Mouse (Mus musculus): ENCODE data around the gene Cd99l2. TPM values are rescaled to one million over a fixed set of nuclear protein-coding genes. Genes with fewer than 3 reads are reported as not detected.

Gene Cd99l2
- total RNA-seq, 2 experiments from 2014 or later, result 0.77 to 6.3 TPM

DNA sequence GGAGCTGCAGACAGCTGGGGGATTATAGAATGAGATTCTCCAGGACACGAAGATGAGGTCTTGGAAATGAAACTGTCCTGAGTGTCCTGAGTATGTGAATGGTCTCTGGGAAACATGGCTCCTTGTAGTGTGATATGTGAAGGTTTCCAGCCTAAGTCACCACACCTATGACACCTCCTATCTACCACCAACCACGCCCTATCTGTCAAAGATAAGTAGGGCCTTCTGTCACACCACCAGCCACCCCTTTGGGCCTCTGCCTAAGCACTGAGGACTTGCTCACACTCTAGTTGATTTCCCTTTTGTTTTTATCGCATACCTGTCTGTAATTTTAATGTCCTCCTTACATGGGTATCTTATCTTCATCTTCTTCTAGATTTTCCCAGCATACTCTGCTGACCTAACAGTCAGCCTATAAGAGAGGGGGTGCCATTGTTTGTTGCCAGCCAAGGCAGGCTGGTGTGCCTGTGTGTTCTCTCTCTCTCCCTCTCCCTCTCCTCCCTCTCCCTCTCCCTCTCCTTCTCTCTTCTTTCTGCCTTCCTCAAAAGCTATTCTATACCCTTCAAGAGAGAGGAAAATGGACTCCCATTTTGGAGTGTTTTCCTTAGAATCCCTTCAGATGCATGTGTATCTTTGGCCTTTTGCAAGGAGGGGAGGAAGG lies 18.2 kb downstream of the Cd99l2 start:
- peak; percentile 99 for ATAC-seq (replicated peaks; ENCODE audit: low FRiP score, poor library complexity, severe bottlenecking)

DNA sequence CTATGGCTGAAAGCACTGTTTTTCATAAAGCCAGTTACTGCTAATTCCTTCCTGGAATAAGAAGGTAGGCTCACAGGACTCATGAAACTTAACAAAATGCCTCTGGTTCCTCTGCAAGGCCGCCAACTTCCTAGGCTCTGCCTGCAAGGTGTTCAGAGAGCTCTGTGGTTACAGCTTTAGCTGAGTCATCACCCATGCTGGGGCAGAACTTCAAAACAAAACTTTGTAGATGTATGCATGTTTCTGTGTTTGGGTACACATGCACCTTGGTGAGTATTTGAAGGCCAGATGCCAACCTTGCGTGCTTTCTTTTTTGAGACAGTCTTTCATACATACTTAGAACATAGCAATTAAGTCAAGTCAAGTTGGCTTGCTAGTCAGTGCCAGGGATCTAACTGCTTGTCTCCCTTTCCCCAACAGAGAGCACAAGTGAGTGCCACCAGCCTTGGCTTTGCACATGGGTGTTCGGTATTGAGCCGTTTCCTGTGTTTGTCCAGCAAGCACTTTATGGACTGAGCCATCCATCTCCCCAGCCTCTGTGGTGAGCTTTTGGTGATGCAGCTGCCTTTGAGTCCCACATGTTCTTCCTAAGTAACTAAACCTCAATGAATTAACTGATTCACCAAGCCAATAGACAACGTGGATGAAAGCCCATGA lies 23.9 kb downstream of the Cd99l2 start:
- ATAC-seq (replicated peaks; ENCODE audit: low FRiP score, poor library complexity, severe bottlenecking), result peak; percentile 91

DNA sequence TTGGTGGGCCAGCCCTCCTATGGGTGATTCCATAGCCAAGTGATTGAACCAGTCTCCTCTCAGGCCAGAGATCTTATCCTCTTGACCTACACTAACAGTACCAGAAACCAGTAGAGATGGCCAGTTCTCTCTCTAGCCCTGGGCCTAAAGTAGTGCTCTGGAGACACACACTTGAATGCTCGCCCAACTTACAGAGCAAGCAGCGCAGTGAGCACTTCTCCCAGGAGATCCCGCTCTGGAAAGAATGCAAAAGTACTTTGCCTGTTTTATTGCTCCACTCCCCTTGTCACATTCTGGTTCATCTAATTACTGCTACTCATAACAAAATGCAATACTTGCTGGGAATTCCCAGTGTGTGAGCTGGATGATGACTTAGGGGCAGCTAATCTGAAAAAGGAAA lies 25.2 kb downstream of the Cd99l2 start:
- no peak for ATAC-seq (replicated peaks; ENCODE audit: low FRiP score, poor library complexity, severe bottlenecking)

DNA sequence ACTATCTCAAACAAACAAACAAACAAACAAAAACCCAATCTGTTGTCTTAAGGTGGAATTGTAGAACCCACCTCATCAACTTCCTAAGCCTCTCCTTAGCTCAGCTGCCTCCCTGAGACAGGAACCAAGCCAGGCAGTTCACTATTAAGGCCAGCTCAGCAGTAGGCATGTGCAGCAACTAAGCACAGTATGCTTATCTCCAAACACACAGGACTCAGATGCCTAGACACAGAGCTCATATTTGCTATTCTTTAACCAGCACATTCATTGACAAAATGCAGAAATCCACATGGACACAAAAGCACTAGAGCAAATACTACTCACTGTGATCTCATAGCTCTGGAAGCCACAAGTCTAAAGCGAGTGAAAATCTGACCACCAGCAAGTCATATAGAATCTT lies 27.2 kb downstream of the Cd99l2 start:
- ATAC-seq (replicated peaks; ENCODE audit: low FRiP score, poor library complexity, severe bottlenecking), result no peak

DNA sequence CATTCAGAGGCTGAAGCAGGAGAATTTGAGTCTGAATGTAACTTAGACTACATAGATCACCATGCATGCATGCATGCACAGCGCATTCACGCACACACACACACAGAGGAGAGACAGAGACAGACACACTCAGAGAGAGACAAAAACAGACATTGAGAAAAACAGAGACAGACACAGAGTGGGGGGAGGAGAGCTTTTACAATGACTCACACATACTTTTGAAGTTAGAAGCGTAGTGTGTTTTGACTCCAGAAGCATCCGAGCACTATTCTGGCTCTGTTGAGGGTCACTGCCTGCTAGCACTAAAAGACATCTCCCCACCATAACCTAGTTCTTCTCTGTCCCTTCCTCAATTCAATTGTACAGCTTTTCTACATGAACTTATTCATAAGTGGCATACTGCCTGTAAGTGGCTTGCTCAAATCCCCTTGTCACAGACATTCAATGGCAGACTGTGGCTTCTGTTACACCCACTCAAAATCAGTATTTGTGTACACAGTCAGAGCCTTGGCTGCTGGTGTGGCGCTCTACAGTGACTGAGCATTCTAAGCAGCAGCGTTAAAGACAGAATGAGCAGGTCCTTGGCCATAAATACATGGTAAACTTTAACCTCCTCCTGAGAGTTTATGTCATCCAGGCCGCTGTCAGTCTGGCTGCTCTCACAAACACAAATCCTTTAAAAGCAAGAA lies 28.4 kb downstream of the Cd99l2 start:
- ATAC-seq (replicated peaks; ENCODE audit: low FRiP score, poor library complexity, severe bottlenecking), result no peak

DNA sequence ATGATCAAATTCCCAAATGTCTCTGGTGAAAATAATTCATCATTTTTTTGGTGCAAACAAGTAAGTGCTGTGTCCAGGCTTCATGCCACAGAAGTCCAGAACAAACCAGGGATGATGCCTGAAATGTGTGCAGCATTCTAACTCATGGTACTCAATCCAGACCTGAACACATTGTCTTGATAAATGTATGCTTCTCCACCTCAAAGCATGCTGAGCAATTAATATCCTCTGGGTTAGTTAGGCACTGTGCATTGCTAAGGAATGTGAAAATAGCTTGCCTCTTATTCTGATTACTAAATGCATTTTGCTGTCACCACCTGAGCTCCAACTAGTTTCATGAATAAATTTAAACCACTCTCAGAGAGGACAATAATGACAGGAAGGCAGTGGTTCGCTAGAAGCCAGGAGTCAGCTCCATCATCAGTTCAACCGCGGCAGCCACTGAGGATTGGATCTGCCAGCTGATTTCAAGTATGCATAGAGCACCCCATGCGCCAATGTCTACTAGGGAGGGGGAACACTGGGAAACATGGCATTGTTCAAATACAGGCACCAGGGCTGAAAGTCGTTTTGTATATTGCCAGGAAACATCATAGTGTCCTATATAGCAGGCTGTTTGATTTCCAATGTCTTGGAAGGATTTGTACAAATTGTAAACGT lies 36.4 kb downstream of the Cd99l2 start:
- no peak for ATAC-seq (replicated peaks; ENCODE audit: low FRiP score, poor library complexity, severe bottlenecking)

DNA sequence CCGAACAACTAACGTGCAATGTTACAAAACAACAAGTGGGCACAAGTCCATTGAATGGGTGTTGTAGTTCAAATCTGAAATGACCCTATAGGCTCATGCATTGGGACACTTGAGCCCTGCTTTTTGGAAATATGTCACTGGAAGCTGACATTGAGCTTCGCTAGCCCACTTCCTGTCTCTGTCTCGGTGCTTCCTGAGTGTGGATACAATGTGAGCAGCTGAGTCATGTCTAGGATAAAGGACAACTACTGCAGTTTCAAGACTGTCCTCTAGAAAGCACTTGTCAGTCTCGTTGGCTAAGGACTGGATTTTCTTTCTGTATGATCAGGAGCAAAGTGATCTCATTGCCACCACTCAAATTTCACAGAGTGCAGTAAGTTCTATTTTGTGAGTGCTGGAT lies 49.7 kb downstream of the Cd99l2 start:
- no peak for ATAC-seq (replicated peaks; ENCODE audit: low FRiP score, poor library complexity, severe bottlenecking)

DNA sequence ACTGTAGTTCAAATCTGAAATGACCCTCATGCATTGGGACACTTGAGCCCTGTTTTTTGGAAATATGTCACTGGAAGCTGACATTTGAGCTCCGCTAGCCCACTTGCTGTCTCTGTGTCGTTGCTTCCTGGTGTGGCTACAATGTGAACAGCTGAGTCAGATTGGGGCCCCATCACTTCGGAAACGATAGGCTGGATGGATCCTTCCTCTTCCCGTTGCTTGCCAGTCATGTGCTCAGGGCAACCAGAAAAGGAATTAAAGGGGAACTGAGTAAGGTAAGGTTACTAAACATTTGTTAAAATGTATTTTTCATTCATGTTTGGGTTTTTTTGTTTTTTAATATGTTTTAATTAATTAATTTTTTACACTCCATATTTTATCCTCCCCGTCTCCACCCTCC lies 53.2 kb downstream of the Cd99l2 start:
- no peak for ATAC-seq (replicated peaks; ENCODE audit: low FRiP score, poor library complexity, severe bottlenecking)

DNA sequence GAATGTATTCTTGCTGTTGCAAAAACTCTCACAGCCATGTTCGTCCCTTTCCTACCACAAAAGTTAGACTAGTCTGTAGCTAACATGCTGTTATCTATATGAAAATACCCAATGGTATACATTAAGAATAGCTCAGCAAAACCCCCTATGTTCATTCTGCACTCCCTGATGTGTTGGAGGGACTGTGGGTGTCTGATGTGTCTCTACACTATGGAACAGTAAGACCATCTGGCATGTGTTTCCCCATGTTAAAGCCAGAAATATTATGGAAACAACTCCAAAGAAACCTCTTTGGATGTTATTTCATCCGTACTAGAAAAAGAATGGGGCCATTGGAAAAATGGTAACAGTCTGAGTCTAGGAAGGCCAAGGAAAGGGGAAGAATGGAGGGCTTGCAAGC lies 57.1 kb downstream of the Cd99l2 start:
- ATAC-seq (replicated peaks; ENCODE audit: low FRiP score, poor library complexity, severe bottlenecking), result no peak

DNA sequence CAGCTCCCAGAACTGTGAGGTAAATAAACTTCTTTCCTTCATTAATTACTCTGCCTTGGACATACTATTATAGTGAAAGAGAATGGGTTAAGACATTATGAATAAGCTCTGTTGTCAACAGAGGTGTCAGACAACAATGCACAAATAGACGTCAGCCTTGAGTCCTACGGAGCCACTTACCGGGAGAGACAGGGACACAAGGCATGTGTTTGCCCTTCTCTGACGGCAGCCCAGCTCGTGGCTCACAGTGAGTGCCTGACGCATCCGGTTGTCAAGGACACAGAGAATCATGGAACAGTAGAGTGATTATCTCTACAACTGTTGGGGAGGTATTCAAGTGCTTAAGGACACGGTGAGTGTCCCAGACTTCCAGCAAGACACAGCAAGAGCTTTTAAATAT lies 57.8 kb downstream of the Cd99l2 start:
- no peak for ATAC-seq (replicated peaks; ENCODE audit: low FRiP score, poor library complexity, severe bottlenecking)

DNA sequence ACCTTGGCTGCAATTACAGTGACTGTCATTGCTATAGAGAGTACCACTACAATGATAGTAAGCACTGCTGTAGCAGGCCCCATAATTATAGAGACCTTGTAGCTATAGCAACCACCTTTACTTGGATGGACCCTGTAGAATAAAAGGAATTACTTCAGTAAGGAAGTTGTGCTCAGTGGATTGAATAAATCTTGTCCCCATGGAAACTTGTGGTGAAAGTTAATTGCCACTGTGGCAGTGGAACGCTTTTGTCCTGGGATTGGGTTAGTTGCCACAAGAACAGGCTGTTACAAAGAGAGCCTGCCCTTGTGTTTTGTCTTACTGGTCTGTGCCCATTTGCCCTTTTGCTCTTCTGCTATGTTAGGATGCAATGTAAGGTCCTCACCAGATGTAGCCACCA lies 58.2 kb downstream of the Cd99l2 start:
- no peak for ATAC-seq (replicated peaks; ENCODE audit: low FRiP score, poor library complexity, severe bottlenecking)

DNA sequence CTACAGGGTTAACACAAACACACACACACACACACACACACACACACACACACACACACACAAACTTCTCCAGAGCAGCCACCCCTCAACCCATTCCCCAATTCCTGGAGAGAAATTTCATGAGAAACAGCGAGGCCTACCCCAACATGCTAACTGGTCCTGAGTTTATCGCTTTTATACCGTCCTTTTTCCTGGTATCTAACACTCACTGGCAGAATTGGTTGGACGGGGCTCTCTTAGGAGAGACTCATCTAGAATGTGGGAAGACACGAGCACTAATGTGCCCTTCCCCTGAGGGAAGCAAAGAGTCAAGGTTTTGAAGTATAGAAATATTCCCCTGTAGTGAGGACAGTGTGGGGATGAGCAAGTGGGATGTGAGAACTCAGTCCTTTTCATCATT lies 61.7 kb downstream of the Cd99l2 start:
- ATAC-seq (replicated peaks; ENCODE audit: low FRiP score, poor library complexity, severe bottlenecking), result no peak

DNA sequence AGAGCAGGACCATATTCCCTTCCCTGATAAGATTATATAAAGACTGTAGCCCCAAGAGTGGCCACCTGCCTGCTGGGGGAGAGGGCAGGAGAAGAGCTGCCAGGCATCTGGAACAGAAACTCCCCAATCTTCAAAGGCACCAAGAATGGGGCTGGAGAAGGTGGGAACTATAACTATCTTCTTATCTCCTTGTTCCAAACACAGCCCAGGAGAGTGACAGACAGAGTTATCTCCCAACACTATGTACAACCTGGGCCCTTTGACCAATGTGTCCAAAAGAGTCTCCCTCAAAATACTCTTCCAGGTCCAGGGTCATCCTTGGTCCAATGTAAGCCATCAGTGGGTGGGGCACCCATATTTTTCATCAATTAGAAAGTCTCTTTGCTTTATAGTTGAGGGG lies 65.2 kb downstream of the Cd99l2 start:
- ATAC-seq (replicated peaks; ENCODE audit: low FRiP score, poor library complexity, severe bottlenecking), result no peak

DNA sequence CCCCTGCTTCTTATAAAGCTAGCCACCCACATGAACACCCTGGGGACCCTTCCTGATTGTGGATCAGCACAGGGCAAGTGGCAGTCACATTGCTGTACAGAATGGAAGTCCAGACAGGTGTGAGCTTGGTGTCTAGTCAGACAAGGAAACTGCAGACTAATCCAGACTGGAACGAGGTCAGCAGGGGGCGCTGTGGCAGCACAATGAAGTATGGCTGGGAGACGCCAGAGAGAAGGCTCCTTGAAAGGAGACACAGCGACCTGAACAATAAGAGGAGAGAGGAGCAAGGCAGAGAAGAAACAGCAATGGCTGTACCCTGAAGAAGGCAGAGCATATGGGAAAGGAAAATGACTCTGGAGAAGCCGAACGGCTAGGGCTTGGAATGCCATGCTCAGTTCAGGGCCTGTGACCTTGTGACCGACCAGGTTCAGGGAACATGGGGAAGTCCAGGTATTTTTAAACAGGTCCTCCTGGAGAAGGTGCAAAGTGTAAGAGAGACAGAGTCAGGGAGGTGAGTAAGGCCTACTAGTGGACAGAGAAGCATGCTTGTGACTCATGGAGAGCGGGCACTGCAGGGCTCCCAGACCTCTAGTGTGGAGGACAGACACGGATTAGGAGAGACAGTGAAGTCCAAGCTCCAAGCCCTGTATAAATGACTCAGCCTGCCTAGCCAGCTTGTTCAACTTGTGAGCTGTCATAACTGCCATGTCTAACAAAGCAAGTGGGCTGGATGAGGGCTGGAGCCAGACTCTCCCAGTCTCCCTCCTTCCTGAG lies 66.7 kb downstream of the Cd99l2 start:
- peak; percentile 86 for ATAC-seq (replicated peaks; ENCODE audit: low FRiP score, poor library complexity, severe bottlenecking)

DNA sequence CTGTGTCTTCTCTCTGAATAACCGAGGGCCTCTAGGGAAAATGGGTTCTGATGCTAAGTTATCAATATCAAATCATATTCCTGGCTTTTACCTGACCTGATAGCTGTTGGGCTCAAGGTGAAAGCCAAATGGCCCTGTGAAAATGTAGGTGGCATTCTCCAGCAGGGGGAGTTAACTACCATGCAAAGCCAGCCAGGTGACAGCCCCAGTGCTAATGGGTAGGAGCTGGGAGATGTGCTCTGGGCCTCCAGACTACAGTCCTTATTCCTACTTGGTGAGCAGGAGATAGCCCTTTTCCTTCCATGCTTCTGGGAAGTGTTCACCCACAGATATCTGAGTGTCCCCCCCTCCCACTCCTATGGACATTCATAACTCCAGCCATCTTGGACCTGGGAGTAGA lies 67.8 kb downstream of the Cd99l2 start:
- ATAC-seq (replicated peaks; ENCODE audit: low FRiP score, poor library complexity, severe bottlenecking), result no peak

DNA sequence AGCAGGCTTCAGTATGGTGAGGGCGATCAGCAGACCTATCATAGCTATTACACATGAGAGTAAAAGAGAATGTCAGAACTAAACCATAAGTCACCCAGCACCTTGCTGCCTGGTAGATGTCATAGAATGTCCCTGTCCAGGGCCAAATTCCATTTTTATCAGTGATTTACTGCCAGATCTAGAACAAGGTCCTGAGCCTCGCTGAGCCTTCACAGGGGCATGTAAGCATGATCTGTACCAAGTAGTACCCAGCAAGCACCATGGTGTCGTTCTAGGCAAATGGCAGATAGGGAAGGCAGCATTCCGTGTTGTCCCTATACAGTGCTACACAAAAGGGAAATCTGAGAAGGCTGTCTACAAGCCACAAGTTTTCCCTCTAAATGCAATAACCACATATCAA lies 79.0 kb downstream of the Cd99l2 start:
- ATAC-seq (replicated peaks; ENCODE audit: low FRiP score, poor library complexity, severe bottlenecking), result no peak

DNA sequence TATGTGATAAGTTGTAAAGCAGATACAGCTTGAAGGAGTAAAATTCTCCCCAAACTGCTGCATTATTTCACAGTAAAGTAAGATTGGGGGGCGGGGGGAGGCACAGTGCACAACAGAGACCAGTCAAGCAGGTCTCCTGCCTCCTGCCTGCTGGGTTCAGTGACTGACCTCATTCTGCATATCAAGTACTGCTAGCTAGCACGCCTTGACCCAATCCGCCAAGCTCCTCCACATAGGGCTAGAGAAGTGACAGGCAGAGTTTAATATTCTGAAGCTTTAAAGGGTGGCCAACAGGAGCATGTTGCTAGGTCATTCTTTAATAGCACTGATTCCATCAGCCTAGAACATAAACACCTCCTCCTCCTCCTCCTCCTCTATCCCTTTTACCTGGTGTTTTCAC lies 79.9 kb downstream of the Cd99l2 start:
- ATAC-seq (replicated peaks; ENCODE audit: low FRiP score, poor library complexity, severe bottlenecking), result no peak

DNA sequence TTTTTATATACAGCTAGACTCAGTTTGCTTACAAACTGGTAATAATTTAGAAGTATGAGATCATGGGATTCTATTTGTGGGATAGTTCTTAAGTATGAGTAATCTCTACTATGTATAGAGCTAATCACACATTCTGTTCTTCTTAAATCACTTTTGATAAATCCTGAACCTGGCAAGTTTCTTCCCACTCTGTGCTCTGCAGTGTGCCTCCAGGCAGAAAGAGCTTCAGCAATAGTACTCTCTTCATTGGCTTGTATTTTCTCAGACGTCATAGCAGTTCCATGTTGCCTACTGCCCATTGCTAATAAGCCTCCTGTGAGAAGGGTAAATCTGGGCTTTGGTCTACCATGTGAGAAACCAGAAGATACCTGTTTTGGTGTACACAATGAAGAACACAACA lies 84.3 kb downstream of the Cd99l2 start:
- ATAC-seq (replicated peaks; ENCODE audit: low FRiP score, poor library complexity, severe bottlenecking), result no peak

DNA sequence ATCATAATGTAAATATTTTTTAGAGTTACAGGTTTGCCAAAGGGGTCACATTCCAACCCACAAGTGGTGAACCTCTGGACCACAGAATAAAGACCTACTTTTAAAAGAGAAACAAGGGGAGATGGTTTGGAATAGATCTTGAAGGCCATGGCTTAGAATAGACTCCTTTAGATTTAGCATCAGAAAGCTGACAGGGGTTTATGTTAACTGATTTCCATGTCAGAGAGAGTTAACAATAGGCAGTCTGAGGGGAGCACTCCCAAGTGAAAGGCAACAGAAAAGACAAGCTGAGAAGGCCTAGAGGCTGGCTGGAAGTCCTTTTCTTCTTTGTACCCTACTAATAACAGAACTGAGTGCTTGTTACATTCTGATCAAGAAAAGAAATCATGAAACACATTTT lies 86.4 kb downstream of the Cd99l2 start:
- no peak for ATAC-seq (replicated peaks; ENCODE audit: low FRiP score, poor library complexity, severe bottlenecking)

DNA sequence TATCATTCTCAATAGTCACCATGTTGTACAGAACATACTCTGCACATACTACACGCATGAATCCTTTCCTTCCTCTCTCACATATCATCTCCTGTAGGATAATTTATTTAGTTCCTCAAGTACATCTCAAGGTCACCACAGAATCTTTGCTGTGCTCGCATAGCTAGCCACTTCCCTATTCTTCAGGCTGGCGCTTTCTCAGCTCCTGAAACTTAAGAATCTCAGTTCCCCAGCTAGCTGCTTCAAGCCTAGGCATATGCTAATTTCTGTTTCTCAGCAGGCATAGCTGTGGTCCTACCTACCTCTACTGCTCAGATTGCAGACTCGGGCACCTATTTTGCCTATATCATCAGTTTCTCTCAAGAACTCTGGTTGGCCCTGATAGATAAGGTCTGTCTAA lies 96.3 kb downstream of the Cd99l2 start:
- ATAC-seq (replicated peaks; ENCODE audit: low FRiP score, poor library complexity, severe bottlenecking), result no peak
